Comparison of ENCODE assay signal across 15 mouse cellular contexts in the genomic region with DNA sequence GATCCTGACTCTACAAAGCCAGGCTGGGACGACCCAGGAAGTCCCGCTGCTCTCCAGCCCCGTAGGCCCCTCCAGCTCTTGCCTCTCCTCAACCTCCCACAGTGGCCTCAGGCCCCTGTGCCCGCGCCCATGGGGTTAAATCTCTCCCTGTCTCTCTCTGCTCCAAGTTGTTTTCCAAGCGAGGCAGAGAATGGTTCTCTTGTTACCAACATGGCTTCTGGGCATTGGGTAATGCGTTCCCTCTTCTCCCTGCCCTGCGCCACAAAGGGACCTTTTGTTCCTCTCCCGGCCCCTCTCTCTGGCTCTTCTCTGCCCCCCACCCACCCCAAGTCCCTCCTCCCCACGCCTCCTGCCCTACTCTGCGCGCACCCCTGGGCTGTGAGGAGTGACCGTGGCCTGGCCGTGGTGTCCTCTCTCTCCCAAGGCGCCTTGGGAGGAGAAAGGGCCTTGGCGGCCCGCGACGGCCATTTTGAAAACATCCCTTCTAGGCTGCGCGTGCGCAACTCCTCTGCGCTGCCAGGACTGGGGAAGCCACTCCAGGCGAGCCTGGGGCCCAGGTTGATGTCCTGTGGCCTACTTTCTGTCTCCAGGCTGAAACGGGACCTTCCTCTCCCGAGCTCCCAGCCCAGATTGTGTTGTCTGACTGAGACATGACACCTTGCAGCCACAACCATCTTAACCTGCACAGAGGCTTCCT. TPM values are rescaled to one million over a fixed set of nuclear protein-coding genes. Genes with fewer than 3 reads are reported as not detected.
DNase-seq lines count a peak whose midpoint lies in the region; ATAC-seq and TF ChIP-seq lines count a peak whose summit lies in the region.
"Had no signal": no experiment of that assay in that cellular context is flagged by ENCODE, and none has a peak within 500 bp of the region (broad histone marks: within the 10 kb centered on the region; RNA-seq: fewer than 3 reads in every experiment).

No protein-coding gene starts in this region.

- H3K4me2 ChIP-seq in limb, embryonic 14.5 days (replicated peaks; ENCODE audit: low read depth, low read length, severe bottlenecking): no peak overlapping the region
- H3K4me2 ChIP-seq: forebrain, embryonic 12.5 days had no signal

- no peak overlapping the region for H3K9ac ChIP-seq in limb, embryonic 14.5 days (ENCODE audit: low read depth, low read length, severe bottlenecking)
- H3K9ac ChIP-seq: forebrain, embryonic 12.5 days; liver, embryonic 14.5 days had no signal

- H3K4me1 ChIP-seq in limb, embryonic 14.5 days (ENCODE audit: control insufficient read depth, insufficient read depth, low read length): no peaks in the 10 kb centered on the region
- H3K4me1 ChIP-seq: forebrain, embryonic 12.5 days had no signal

- intact Hi-C loops in left cerebral cortex, adult 2 months (cut with DNase I): no loop called here
- intact Hi-C loops in left cerebral cortex, postnatal 14 days (cut with DNase I): loop anchor here (10.0 kb wide), 1 partner anchor 48 kb away; a partner anchor contains a TSS

- no peak for TF ChIP-seq POLR2A in brain, embryonic 14.5 days (IDR thresholded peaks at IDR 0.05; ENCODE audit: borderline replicate concordance, extremely low read depth, insufficient read depth, insufficient read length, poor library complexity, severe bottlenecking)
- no peak for TF ChIP-seq POLR2A in limb, embryonic 14.5 days (IDR thresholded peaks at IDR 0.05; ENCODE audit: borderline replicate concordance, extremely low read depth, insufficient read depth, insufficient read length)

- no peaks in the 10 kb centered on the region for H3K36me3 ChIP-seq in limb, embryonic 14.5 days (ENCODE audit: control insufficient read depth, insufficient read depth, low read length)
- H3K36me3 ChIP-seq: forebrain, embryonic 12.5 days had no signal

- no peaks in the 10 kb centered on the region for H3K9me3 ChIP-seq in limb, embryonic 14.5 days (ENCODE audit: control insufficient read depth, low read length)
- H3K9me3 ChIP-seq: forebrain, embryonic 12.5 days had no signal

- no peaks in the 10 kb centered on the region for H3K27me3 ChIP-seq in limb, embryonic 14.5 days (ENCODE audit: control insufficient read depth, insufficient read depth, low read length)
- H3K27me3 ChIP-seq: forebrain, embryonic 12.5 days; Patski had no signal

- 83% methylated on average over 26 of the region's 26 CpGs for WGBS in limb, embryonic 14.5 days

- TF ChIP-seq CTCF in left cerebral cortex, adult 2 months (IDR thresholded peaks at IDR 0.05): no peak
- TF ChIP-seq CTCF in brain, embryonic 14.5 days (IDR thresholded peaks at IDR 0.05; ENCODE audit: borderline replicate concordance, extremely low read depth, insufficient read depth, insufficient read length): no peak

- peak overlapping the region; percentile 71 for H3K27ac ChIP-seq in left cerebral cortex, adult 2 months
- H3K27ac ChIP-seq in limb, embryonic 14.5 days (replicated peaks; ENCODE audit: low read depth, low read length): 0 out of 2 replicates have a peak overlapping the region, but pooled peaks have one; percentile 33
- H3K27ac ChIP-seq: forebrain, embryonic 12.5 days; liver, embryonic 14.5 days had no signal

- DNase-seq in frontal cortex, postnatal 14 days (ENCODE audit: low spot score in 2 of 2): no peak
- DNase-seq in left cerebral cortex, adult 2 months (ENCODE audit: extremely low spot score in 1 of 2, low spot score in 2 of 2): no peak
- DNase-seq in left cerebral cortex, postnatal 14 days (ENCODE audit: low spot score in 2 of 2): no peak
- peak; percentile 9 for DNase-seq in brain, embryonic 14.5 days (ENCODE audit: low read depth)
- DNase-seq in limb, embryonic 14.5 days (ENCODE audit: low spot score): no peak
- DNase-seq in c-Kit-positive CD71-positive TER-119-positive erythroid progenitor cells, embryonic 14.5 days (ENCODE audit: low spot score): no peak
- no peak for DNase-seq in urinary bladder, postnatal 14 days (ENCODE audit: low spot score)
- DNase-seq: cerebellum, postnatal 25 days; heart, adult 18-20 months had no signal

- H3K4me3 ChIP-seq in left cerebral cortex, adult 2 months: no peak overlapping the region
- no peak overlapping the region for H3K4me3 ChIP-seq in limb, embryonic 14.5 days (replicated peaks; ENCODE audit: low read length)
- H3K4me3 ChIP-seq: forebrain, embryonic 12.5 days had no signal

- peak; percentile 18; the same call in 1 of the 2 replicates for ATAC-seq in frontal cortex, adult (ENCODE audit: low TSS enrichment)
- no peak for ATAC-seq in limb, embryonic 14.5 days (ENCODE audit: low FRiP score, low read depth)
- ATAC-seq: Patski had no signal

RNA-seq across cellular contexts. Expression of a gene that starts 16.1 kb away (rescaled TPM):
- 10 to 100 TPM; 55.7 to 57.8 TPM for total RNA-seq in left cerebral cortex, adult 2 months (2021)
- 10 to 100 TPM; 52.0 to 56.4 TPM for total RNA-seq in left cerebral cortex, postnatal 14 days (2021)
- 102 and 109 TPM in 2 replicates for polyA plus RNA-seq in brain, embryonic 14.5 days (2012; rRNA removed)
- polyA plus RNA-seq in limb, embryonic 14.5 days (2012; rRNA removed): 82.4 and 82.6 TPM in 2 replicates
- polyA plus RNA-seq in limb, embryonic 14.5 days (2014; fragmentation: Nextera tagmentation; extraction: Ambion mirVana): 23.3 and 25.7 TPM in 2 replicates

RNA-seq across cellular contexts. Expression of a gene that starts 16.3 kb away (rescaled TPM):
- total RNA-seq in left cerebral cortex, adult 2 months (2021): 1 to 10 TPM; 1.0 TPM
- 1 to 10 TPM in 1 of 2 experiments, under 1 TPM in 1; 0.94 to 1.2 TPM for total RNA-seq in left cerebral cortex, postnatal 14 days (2021)
- polyA plus RNA-seq in brain, embryonic 14.5 days (2012; rRNA removed): 1.9 and 2.5 TPM in 2 replicates
- 1.5 and 2.6 TPM in 2 replicates for polyA plus RNA-seq in limb, embryonic 14.5 days (2012; rRNA removed)
- polyA plus RNA-seq in limb, embryonic 14.5 days (2014; fragmentation: Nextera tagmentation; extraction: Ambion mirVana): 0.89 and 1.2 TPM in 2 replicates
- polyA plus RNA-seq: spleen, adult 2 months had no signal

RNA-seq across cellular contexts. Expression of a gene that starts 41.7 kb away (rescaled TPM):
- total RNA-seq in left cerebral cortex, adult 2 months (2021): under 1 TPM in 1 of 2 experiments, not detected in 1; 0.25 TPM
- not detected for total RNA-seq in left cerebral cortex, postnatal 14 days (2021)
- polyA plus RNA-seq in brain, embryonic 14.5 days (2012; rRNA removed): 0.37 and 0.50 TPM in 2 replicates
- polyA plus RNA-seq in limb, embryonic 14.5 days (2012; rRNA removed): 0.16 and 0.35 TPM in 2 replicates
- polyA plus RNA-seq in limb, embryonic 14.5 days (2014; fragmentation: Nextera tagmentation; extraction: Ambion mirVana): 0.51 and 0.66 TPM in 2 replicates
- polyA plus RNA-seq: liver, embryonic 14.5 days; neural tube, embryonic 11.5 days; spleen, adult 2 months had no signal

RNA-seq across cellular contexts. Expression of a gene that starts 47.9 kb away (rescaled TPM):
- total RNA-seq in left cerebral cortex, adult 2 months (2021): 10 to 100 TPM; 17.1 to 18.7 TPM
- total RNA-seq in left cerebral cortex, postnatal 14 days (2021): 10 to 100 TPM; 24.0 to 35.5 TPM
- polyA plus RNA-seq in brain, embryonic 14.5 days (2012; rRNA removed): 5.6 and 11.3 TPM in 2 replicates
- polyA plus RNA-seq in limb, embryonic 14.5 days (2012; rRNA removed): 20.3 and 26.9 TPM in 2 replicates
- 7.8 and 9.0 TPM in 2 replicates for polyA plus RNA-seq in limb, embryonic 14.5 days (2014; fragmentation: Nextera tagmentation; extraction: Ambion mirVana)
- polyA plus RNA-seq: Patski had no signal
